Mouse (Mus musculus): Measurements from ENCODE around the gene Gsdma2. TPM values are rescaled to one million over a fixed set of nuclear protein-coding genes. Genes with fewer than 3 reads are reported as not detected.
"Not testable (repeated sequence)": the region's sequence is repeated elsewhere in the genome, so short reads cannot be mapped to it uniquely, and the experiment has no call there.

Gsdma2 gene
- total RNA-seq, 1 experiment: not detected

- Histone ChIP-seq H3K4me1 (ENCODE audit: control insufficient read depth in 2 of 2, insufficient read depth in 2 of 2, low read length in 2 of 2, poor library complexity in 1 of 2) (no peaks in the 10 kb centered on the region), H3K27ac (ENCODE audit: insufficient read depth, low read depth, low read length, poor library complexity, severe bottlenecking) (no peak overlapping the region), H3K9me3 (ENCODE audit: control insufficient read depth, insufficient read depth, low read depth, low read length) (peaks cover 4% of the 10 kb centered on the region; the same call in 1 of the 2 replicates), H3K4me3 (ENCODE audit: insufficient read depth in 1 of 2, low read depth in 1 of 2, low read length in 2 of 2, poor library complexity in 1 of 2, severe bottlenecking in 1 of 2) (no peak overlapping the region), H3K9ac (ENCODE audit: insufficient read depth, low read depth, low read length, poor library complexity, severe bottlenecking) (no peak overlapping the region), H3K36me3 (ENCODE audit: control insufficient read depth, insufficient read depth, low read length, poor library complexity, severe bottlenecking) (no peaks in the 10 kb centered on the region)
- no peak for TF ChIP-seq HCFC1 (IDR thresholded peaks at IDR 0.05; ENCODE audit: borderline replicate concordance, insufficient read depth, low read length)
- TF ChIP-seq MAFK (IDR thresholded peaks at IDR 0.05; ENCODE audit: insufficient read depth, low read depth, low read length): no peak
- TF ChIP-seq ZC3H11A (IDR thresholded peaks at IDR 0.05; ENCODE audit: borderline replicate concordance, low read depth, low read length): no peak
- no peak for TF ChIP-seq CHD2 (IDR thresholded peaks at IDR 0.05; ENCODE audit: low read depth, low read length)
- TF ChIP-seq ZNF384 (IDR thresholded peaks at IDR 0.05; ENCODE audit: low read depth, low read length): no peak
- in situ Hi-C loops (cut with MboI; ENCODE audit: low sequenced_read_pairs in 2 of 2, unreplicated experiment in 2 of 2): no loop called here
- DNase-seq (ENCODE audit: low read depth, low spot score): no peak
Measured at GRCm38 (mm10) chr11:98620791-98621190, 25.8 kb upstream of the Gsdma2 start.

DNA sequence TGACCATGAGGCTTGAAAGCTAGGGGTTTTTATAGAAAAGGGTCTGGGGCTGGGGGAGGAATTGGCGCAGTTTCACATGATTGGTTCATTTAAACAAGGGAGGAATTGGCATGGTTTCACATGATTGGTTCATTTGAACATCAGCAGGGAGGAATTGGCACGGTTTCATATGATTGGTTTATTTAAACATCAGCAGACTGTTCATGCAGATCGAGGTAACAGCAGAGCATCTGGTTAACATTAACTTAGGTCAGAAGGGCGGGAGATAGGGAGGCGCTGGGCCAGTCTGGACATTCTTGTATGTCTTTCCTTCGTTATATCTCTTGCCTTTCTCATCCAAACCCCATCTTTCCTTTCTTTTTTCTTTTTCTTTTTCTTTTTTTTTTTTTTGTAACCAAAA lies 22.6 kb upstream of the Gsdma2 start:
- H3K9ac ChIP-seq (ENCODE audit: insufficient read depth, low read depth, low read length, poor library complexity, severe bottlenecking); DNase-seq (ENCODE audit: low read depth, low spot score); H3K36me3 ChIP-seq (ENCODE audit: control insufficient read depth, insufficient read depth, low read length, poor library complexity, severe bottlenecking); in situ Hi-C loops (cut with MboI; ENCODE audit: low sequenced_read_pairs in 2 of 2, unreplicated experiment in 2 of 2); H3K9me3 ChIP-seq (ENCODE audit: control insufficient read depth, insufficient read depth, low read depth, low read length); H3K27ac ChIP-seq (ENCODE audit: insufficient read depth, low read depth, low read length, poor library complexity, severe bottlenecking); H3K4me3 ChIP-seq (ENCODE audit: insufficient read depth in 1 of 2, low read depth in 1 of 2, low read length in 2 of 2, poor library complexity in 1 of 2, severe bottlenecking in 1 of 2); H3K4me1 ChIP-seq (ENCODE audit: control insufficient read depth in 2 of 2, insufficient read depth in 2 of 2, low read length in 2 of 2, poor library complexity in 1 of 2): not testable (repeated sequence)

DNA sequence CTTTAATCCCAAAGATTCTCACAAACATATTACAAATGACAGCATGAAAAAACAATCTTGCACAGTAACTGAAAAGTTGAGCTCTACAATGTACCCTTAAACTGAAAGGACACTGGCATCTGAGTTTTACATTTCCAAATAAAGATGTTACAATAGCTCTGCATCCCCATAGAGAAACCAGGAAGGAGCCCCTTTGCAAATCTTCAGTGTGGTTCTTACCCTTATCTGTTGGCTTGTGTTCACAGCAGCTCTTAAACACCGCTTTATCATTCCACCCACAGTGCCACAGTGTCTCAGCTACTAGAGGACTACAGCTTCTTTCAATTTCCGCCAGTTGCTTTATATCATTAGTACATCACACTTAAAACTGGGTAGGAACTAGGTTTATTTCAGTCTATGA lies 22.2 kb upstream of the Gsdma2 start:
- in situ Hi-C loops (cut with MboI; ENCODE audit: low sequenced_read_pairs in 2 of 2, unreplicated experiment in 2 of 2); H3K9me3 ChIP-seq (ENCODE audit: control insufficient read depth, insufficient read depth, low read depth, low read length); H3K4me3 ChIP-seq (ENCODE audit: insufficient read depth in 1 of 2, low read depth in 1 of 2, low read length in 2 of 2, poor library complexity in 1 of 2, severe bottlenecking in 1 of 2); H3K9ac ChIP-seq (ENCODE audit: insufficient read depth, low read depth, low read length, poor library complexity, severe bottlenecking); DNase-seq (ENCODE audit: low read depth, low spot score); H3K27ac ChIP-seq (ENCODE audit: insufficient read depth, low read depth, low read length, poor library complexity, severe bottlenecking); H3K36me3 ChIP-seq (ENCODE audit: control insufficient read depth, insufficient read depth, low read length, poor library complexity, severe bottlenecking); H3K4me1 ChIP-seq (ENCODE audit: control insufficient read depth in 2 of 2, insufficient read depth in 2 of 2, low read length in 2 of 2, poor library complexity in 1 of 2): not testable (repeated sequence)

DNA sequence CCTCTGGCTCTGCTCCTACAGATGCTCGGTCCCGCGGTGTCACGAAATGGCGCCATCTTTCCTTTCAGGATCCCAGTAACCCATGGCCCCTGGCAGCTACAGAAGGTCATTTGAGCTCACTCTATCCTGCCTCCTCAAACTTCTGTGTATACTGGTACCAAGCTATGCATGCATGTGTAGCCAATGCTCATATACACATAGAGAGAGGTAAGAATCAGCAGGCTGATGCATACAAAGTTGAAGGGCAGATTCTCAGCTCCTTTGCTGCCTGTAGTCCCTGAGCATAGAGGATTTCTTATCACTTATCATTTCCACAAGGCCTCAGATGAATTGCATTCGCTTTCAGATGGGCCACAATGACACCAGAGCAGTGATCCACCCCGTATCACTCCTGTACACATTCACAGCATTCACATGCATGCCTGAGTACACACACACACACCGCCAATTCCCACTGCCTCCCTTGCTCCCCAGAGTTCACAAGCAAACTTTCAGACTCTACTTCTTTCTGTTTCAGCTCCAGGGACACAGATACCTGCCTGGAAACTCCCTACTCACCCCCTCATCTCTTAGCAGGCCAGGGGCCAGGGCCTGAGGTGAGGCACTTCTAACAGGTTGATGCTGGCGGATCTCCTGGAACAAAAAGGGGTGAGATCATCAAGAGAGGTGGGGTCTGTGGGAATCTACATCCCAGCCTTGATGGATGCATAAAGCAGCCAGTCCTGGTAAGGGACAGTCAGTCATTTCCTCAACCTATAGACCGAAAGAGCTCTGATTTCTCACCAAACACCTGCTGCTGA lies 20.7 kb upstream of the Gsdma2 start, which contains the start of the genes Gm12355 and Gsdma3:
Gene Gm12355, minus strand, starts transcription at position 51 of the 800 bp plus-strand sequence.
Gene Gsdma3, plus strand, starts transcription at position 750 of the 800 bp plus-strand sequence.
- Histone ChIP-seq H3K27ac (ENCODE audit: insufficient read depth, low read depth, low read length, poor library complexity, severe bottlenecking) (no peak within 1 kb of the TSS), H3K36me3 (ENCODE audit: control insufficient read depth, insufficient read depth, low read length, poor library complexity, severe bottlenecking) (no peaks in the 10 kb centered on the region), H3K4me3 (ENCODE audit: insufficient read depth in 1 of 2, low read depth in 1 of 2, low read length in 2 of 2, poor library complexity in 1 of 2, severe bottlenecking in 1 of 2) (no peak within 1 kb of the TSS), H3K4me1 (ENCODE audit: control insufficient read depth in 2 of 2, insufficient read depth in 2 of 2, low read length in 2 of 2, poor library complexity in 1 of 2) (no peaks in the 10 kb centered on the region), H3K9me3 (ENCODE audit: control insufficient read depth, insufficient read depth, low read depth, low read length) (0 out of 2 replicates have a peak, but pooled peaks cover 2% of the 10 kb centered on the region), H3K9ac (ENCODE audit: insufficient read depth, low read depth, low read length, poor library complexity, severe bottlenecking) (no peak within 1 kb of the TSS)
- DNase-seq (ENCODE audit: low read depth, low spot score): no peak
- in situ Hi-C loops (cut with MboI; ENCODE audit: low sequenced_read_pairs in 2 of 2, unreplicated experiment in 2 of 2): no loop called here
- TF ChIP-seq ZC3H11A (IDR thresholded peaks at IDR 0.05; ENCODE audit: borderline replicate concordance, low read depth, low read length): no peak
- TF ChIP-seq CHD2 (IDR thresholded peaks at IDR 0.05; ENCODE audit: low read depth, low read length): no peak
- TF ChIP-seq HCFC1 (IDR thresholded peaks at IDR 0.05; ENCODE audit: borderline replicate concordance, insufficient read depth, low read length): no peak
- no peak for TF ChIP-seq MAFK (IDR thresholded peaks at IDR 0.05; ENCODE audit: insufficient read depth, low read depth, low read length)
- no peak for TF ChIP-seq ZNF384 (IDR thresholded peaks at IDR 0.05; ENCODE audit: low read depth, low read length)

DNA sequence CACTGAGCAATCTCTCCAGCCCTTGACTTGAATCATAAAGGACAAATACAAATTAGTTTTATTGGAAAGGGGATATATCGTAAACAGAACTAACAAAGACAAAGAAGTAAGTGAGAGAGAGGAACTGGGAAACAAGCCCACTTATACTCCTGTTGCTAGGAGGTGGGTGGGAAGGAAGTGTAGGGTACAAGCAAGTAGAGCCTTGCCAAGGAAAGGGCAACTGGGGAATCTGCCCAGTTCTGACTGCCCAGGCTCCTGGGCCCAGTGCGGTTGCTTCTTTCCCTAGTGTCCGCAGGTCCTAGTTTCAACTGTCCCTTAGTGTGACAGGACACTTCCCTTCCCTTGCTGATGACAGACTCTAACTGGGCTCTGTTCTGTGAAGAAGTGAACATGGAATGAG lies 17.9 kb upstream of the Gsdma2 start:
- in situ Hi-C loops (cut with MboI; ENCODE audit: low sequenced_read_pairs in 2 of 2, unreplicated experiment in 2 of 2): no loop called here
- no peak for DNase-seq (ENCODE audit: low read depth, low spot score)

More for the DNA sequence above, 17.9 kb upstream of the Gsdma2 start:
- TF ChIP-seq MAFK (IDR thresholded peaks at IDR 0.05; ENCODE audit: insufficient read depth, low read depth, low read length) (no peak), ZC3H11A (IDR thresholded peaks at IDR 0.05; ENCODE audit: borderline replicate concordance, low read depth, low read length) (no peak), CHD2 (IDR thresholded peaks at IDR 0.05; ENCODE audit: low read depth, low read length) (no peak), ZNF384 (IDR thresholded peaks at IDR 0.05; ENCODE audit: low read depth, low read length) (no peak), HCFC1 (IDR thresholded peaks at IDR 0.05; ENCODE audit: borderline replicate concordance, insufficient read depth, low read length) (no peak)
- H3K4me1 ChIP-seq (ENCODE audit: control insufficient read depth in 2 of 2, insufficient read depth in 2 of 2, low read length in 2 of 2, poor library complexity in 1 of 2): no peaks in the 10 kb centered on the region
- H3K36me3 ChIP-seq (ENCODE audit: control insufficient read depth, insufficient read depth, low read length, poor library complexity, severe bottlenecking): no peaks in the 10 kb centered on the region
- no peak overlapping the region for H3K9ac ChIP-seq (ENCODE audit: insufficient read depth, low read depth, low read length, poor library complexity, severe bottlenecking)
- no peak overlapping the region for H3K4me3 ChIP-seq (ENCODE audit: insufficient read depth in 1 of 2, low read depth in 1 of 2, low read length in 2 of 2, poor library complexity in 1 of 2, severe bottlenecking in 1 of 2)
- no peak overlapping the region for H3K27ac ChIP-seq (ENCODE audit: insufficient read depth, low read depth, low read length, poor library complexity, severe bottlenecking)
- H3K9me3 ChIP-seq (ENCODE audit: control insufficient read depth, insufficient read depth, low read depth, low read length): no peaks in the 10 kb centered on the region
